Mouse (Mus musculus): ENCODE data around the gene Ccdc138.
A peak's percentile ranks its signal among the peaks of the same experiment; 100 is the strongest.
"Not testable (repeated sequence)": the region's sequence is repeated elsewhere in the genome, so short reads cannot be mapped to it uniquely, and the experiment has no call there.

Ccdc138 gene

DNA sequence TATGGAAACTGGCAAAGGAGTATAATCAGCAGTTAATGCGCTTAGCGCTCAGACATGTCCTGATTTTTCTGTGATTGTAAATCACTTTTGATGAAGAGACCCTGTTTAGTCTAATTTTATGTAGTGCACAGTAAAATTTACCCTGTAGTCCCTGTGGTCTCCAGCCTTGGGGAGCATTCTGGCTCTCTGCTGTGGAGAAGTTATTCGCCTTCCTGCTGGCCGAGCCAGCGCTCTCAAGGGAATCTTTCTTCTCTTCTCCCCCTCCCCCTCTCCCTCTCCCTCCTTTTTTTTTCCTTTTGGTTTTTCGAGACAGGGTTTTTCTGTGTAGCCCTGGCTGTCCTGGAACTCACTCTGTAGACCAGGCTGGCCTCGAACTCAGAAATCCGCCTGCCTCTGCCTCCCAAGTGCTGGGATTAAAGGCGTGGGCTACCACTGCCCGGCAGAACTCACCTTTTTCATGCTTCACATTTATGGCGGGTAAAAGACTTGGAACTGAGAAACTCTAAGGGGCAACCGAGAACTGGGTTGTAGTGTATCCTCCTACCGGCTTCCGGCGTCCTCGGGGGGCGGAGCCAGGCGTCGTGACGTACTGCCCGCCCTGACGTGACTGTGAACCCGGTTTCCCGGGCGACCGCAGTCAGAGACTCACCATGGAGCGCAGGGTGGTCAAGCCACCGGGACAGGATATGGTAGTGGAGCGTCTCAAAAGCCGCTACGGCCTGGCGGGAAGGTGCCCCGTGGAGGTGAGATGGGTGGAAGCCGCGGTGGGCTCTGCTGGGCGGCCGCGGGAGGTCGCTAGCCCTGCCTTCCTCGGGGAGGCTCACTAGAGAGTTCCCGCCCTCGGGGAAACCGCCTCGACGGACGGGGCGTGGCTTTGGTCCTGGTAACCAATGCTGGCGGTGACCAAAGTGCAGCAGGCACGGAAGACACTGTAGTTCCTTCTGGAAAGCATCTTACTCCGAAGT, at the start of gene Ccdc138:
TSS of gene Ccdc138 (plus strand) at position 629 of the 965 bp plus-strand sequence.
- ATAC-seq (ENCODE audit: insufficient number of reproducible peaks, low FRiP score, low TSS enrichment): peak; percentile 97

DNA sequence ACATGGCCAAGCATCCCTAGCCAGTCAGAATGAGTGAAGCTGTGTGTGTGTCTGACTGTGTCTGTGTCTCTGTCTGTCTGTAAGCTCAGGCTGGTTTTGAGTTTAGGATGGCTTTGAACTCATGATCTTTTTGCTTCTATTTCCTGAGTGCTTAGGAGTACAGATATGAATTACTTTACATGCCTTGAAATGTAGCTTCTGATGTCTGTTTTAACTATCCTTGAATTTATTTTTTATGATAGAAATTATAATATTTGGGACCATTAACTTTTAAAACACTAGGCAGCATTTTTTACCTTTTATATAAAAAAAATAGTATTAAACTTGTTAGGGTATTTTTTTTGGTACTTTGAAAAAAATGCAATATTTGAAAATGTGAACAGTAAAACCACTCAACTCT, 46.2 kb upstream of the Ccdc138 start:
- ATAC-seq (ENCODE audit: insufficient number of reproducible peaks, low FRiP score, low TSS enrichment): no peak

DNA sequence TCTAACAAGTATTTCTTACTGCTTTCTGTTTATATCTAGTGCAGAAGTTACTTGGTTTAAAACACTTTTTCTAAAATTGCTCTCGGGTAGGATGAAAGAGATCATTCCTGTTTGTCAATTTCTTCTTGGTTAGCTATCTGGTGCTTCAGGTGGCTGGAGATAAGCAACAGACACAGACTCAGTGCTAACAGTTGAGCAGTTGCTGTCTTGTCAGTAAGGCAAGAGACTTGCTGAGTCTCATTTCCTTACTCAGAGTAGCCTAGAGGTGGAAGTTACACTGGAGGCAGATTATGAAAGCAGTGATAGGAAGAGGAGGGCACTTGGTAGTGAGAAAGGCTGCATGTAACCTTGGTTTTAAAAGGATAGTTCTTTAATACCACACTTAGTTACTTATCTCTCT, 45.6 kb upstream of the Ccdc138 start:
- no peak for ATAC-seq (ENCODE audit: insufficient number of reproducible peaks, low FRiP score, low TSS enrichment)

DNA sequence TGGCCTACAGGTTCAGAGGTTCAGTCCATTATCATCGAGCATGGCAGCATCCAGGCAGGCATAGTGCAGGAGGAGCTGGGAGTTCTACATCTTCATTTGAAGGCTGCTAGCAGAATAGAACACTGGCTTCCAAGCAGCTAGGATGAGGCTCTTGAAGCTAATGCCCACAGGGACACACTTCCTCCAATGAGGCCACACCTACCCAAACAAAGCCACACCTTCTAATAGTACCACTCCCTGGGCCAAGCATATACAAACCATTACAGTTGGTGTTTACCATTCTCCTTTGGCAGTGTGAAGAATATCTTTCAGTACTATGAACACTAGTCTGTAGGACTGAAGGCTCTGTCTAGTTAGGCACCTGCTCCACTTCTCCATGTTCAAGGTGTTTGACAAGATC, 37.9 kb upstream of the Ccdc138 start:
- ATAC-seq (ENCODE audit: insufficient number of reproducible peaks, low FRiP score, low TSS enrichment): no peak

DNA sequence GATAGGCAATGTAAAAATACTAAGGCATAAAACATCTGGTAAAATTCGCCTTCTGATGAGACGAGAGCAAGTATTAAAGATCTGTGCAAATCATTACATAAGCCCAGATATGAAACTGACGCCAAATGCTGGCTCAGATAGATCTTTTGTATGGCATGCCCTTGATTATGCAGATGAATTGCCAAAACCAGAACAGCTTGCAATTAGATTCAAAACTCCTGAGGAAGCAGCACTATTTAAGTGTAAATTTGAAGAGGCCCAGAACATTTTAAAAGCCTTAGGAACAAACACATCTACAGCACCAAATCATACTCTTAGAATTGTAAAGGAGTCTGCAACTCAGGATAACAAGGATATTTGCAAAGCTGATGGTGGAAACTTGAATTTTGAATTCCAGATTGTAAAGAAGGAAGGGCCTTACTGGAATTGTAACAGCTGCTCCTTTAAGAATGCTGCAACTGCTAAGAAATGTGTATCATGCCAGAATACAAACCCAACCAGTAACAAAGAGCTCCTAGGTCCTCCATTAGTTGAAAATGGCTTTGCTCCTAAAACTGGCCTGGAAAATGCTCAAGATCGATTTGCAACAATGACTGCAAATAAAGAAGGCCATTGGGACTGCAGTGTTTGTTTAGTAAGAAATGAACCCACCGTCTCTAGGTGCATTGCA, 20.5 kb upstream of the Ccdc138 start:
- no peak for ATAC-seq (ENCODE audit: insufficient number of reproducible peaks, low FRiP score, low TSS enrichment)

DNA sequence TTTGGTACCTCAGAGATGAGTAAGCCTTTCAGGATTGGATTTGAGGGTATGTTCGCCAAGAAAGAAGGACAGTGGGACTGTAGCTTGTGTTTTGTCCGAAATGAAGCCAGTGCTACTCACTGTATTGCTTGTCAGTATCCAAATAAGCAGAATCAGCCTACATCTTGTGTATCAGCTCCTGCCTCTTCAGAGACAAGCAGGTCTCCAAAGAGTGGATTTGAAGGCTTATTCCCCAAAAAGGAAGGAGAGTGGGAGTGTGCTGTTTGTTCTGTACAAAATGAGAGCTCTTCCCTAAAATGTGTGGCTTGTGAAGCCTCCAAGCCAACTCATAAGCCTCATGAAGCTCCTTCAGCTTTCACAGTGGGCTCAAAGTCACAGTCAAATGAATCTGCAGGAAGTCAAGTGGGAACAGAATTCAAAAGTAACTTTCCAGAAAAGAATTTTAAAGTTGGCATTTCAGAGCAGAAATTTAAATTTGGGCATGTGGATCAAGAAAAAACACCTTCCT, 19.6 kb upstream of the Ccdc138 start:
- no peak for ATAC-seq (ENCODE audit: insufficient number of reproducible peaks, low FRiP score, low TSS enrichment)

DNA sequence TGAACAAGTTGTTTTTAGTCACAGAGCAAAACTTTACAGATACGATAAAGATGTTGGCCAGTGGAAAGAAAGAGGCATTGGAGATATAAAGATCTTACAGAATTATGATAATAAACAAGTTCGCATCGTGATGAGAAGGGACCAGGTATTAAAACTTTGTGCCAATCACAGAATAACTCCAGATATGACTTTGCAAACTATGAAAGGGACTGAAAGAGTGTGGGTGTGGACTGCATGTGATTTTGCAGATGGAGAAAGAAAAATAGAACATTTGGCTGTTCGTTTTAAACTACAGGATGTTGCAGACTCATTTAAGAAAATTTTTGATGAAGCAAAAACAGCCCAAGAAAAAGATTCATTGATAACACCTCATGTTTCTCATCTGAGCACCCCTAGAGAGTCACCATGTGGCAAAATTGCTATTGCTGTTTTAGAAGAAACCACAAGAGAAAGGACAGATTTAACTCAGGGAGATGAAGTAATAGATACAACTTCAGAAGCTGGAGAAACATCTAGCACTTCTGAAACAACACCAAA, 17.7 kb upstream of the Ccdc138 start:
- ATAC-seq (ENCODE audit: insufficient number of reproducible peaks, low FRiP score, low TSS enrichment): no peak

DNA sequence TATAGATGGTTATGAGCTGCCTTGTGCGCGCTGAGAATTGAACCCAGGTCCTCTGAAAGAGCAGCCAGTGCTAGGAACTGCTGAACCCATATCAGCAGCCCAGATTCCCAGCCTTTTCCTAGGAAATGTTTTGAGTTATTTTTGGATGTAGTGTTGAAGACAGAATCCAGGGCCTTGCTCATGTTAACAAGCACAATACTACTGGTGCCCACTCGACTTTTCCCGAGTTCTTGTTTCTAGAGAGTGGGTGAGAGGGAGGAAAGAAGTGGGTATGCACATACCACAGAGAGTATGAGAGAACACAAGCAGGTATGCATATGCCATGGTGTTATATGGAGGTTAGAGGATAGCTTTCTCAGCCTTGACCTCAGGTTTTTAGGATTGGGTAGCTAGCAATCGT, 6.7 kb upstream of the Ccdc138 start:
- no peak for ATAC-seq (ENCODE audit: insufficient number of reproducible peaks, low FRiP score, low TSS enrichment)

DNA sequence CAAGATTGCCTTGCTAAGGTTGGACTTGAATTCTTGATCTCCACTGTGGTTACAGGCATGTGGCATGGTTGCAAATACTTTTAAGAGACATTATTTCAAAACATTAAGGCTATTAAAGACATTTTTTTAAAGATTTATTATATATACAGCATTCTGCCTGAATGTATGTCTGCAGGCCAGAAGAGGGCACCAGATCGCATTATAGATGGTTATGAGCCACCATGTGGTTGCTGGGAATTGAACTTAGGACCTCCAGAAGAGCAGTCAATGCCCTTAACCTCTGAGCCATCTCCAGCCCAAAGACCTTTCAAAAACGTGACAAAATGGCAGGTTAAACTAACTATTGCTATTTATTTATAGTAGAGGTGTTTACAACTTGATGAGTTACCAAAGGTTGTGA, 2.1 kb upstream of the Ccdc138 start:
- no peak for ATAC-seq (ENCODE audit: insufficient number of reproducible peaks, low FRiP score, low TSS enrichment)

DNA sequence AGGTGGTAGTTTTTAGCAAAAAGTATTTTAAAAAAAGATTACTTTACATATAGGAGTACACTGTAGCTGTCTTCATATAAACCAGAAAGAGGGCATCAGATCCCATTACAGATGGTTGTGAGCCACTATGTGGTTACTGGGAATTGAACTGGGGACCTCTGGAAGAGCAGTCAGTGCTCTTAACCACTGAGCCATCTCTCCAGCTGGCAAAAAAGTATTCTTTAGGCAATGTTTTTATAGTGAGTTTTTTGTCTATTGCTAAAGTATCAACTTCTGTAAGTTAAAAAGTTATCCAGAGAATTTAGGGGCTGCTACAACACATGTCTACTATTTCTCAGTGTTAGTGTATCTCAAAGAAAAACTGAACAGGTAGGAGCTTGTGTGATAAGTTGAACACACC, 1.0 kb upstream of the Ccdc138 start:
- ATAC-seq (ENCODE audit: insufficient number of reproducible peaks, low FRiP score, low TSS enrichment): no peak

DNA sequence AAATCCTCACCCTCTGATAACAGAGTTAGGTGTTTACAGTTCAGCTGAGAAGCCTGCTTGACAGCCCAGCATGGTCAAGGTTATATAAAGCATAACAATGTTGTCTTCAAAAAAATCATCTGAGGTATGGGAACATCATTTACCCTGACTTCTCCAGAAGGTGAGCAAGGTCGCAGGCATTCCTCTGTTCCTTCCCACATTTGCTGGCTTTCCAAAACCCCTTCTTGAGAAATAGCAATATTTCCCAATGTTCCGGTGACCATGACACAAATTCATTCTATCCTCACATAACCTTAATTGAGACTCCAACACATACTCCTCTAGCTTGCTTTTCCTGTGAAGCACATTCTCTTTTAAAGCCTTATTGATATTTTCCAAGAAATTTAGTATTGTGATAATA, 768 bp downstream of the Ccdc138 start:
- ATAC-seq (ENCODE audit: insufficient number of reproducible peaks, low FRiP score, low TSS enrichment): no peak

DNA sequence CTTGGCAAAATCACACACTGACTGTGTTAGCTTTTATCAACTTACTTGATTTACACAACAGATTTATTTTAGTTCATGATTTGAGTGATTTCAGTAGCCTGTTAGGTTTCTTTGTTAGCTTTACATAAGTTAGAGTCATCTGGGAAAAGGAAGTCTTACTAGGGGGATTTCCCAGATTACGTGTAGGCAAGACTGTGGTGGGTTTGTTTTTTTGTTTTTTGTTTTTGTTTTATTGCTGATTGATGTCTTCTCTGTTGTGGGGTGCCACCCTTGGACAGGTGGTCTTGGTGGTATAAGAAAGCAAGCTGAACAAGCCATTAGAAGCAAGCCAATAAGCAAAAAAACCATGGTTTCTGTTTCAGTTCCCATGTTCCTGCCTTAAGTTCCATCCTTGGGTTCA, 31.6 kb downstream of the Ccdc138 start:
- no peak for ATAC-seq (ENCODE audit: insufficient number of reproducible peaks, low FRiP score, low TSS enrichment)

DNA sequence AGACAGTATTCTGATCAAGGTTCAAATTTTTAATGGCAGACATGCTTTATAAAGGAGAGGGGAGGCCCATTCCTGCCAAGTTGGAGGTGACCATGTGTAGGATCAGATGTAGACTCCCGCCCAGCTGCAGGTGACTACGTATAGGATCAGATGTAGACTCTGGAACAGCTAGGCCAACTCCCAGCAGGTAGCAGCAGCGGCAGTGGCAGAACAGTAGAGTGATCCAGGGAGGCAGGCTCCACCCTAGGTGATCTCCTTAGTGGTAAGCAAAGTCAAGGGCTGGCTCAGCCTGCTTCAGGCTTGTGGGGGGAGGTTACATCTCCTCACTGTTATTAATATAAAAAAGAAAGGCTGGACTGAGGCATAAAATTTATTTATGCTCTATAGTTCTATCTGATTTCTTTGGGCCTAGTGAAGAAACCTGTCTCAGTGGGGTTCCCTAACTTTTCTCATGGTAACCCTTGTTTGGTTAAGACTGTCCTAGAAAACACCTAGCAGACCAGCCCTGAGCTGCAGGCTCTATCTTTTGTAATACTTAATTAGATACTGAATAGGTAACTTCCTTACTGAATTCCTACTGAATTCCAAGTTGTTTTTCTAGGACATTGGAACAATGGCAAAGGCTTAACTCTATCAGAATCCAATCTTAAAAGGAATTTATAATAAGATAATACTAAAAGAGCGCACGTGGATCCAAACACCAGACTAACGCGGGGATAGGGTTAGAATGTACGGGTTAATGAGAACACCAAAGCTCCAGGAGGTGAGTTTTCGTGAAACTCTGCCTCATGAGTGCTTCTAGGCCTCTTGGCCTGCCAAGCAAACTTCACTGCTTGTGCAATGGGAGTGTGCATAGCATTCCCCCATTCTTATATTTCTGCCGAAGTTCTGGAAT, 33.4 kb downstream of the Ccdc138 start:
- no peak for ATAC-seq (ENCODE audit: insufficient number of reproducible peaks, low FRiP score, low TSS enrichment)

DNA sequence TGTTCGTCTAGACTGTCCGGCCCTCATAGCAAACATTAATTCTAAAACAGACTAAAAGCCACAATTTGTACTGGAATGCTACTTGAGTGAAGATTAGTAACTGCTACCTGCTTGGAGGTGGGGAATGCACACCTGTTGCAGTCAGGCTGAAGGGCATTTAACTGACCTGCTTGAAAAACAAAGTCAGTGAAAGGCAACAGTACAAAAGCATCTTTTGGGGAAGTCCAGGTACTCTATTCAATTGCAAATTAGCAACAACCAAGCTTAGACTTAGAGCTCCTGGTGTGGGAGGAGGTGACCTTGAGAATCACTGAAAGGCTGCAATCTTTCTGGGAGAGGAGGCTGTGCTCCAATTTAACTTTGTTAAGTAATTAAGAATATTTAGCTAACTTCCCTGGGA, 34.4 kb downstream of the Ccdc138 start:
- no peak for ATAC-seq (ENCODE audit: insufficient number of reproducible peaks, low FRiP score, low TSS enrichment)

DNA sequence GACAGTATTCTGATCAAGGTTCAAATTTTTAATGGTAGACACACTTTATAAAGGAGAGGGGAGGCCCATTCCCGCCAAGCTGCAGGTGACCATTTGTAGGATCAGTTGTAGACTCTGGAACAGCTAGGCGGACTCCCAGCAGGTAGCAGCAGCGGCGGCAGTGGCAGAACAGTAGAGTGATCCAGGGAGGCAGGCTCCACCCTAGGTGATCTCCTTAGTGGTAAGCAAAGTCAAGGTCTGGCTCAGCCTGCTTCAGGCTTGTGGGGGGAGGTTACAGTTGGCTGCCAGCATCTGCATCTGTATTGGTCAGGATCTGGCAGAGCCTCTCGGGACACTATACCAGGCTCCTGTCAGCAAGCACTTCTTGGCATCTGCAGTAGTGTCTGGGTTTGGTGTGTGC, 38.5 kb downstream of the Ccdc138 start:
- ATAC-seq (ENCODE audit: insufficient number of reproducible peaks, low FRiP score, low TSS enrichment): not testable (repeated sequence)

DNA sequence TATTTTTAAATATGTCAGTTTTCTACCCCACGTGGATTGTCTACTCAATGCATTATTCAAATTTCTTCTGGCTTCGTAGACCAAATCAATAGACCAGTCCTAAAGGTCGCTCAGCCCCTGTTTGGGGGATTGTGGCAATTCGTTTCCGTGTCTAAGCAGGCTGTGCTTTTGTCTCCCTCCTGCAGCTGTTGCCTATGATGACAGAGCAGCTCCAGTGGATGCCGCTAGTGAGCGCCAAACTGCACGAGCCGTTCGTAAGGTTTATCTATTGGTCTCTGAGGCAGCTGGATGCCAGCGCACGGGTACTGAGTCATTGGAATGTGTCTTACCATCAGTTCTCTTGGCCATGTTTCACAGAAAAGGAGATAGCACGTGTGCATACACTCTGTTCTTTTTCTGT, 42.9 kb downstream of the Ccdc138 start:
- ATAC-seq (ENCODE audit: insufficient number of reproducible peaks, low FRiP score, low TSS enrichment): no peak

DNA sequence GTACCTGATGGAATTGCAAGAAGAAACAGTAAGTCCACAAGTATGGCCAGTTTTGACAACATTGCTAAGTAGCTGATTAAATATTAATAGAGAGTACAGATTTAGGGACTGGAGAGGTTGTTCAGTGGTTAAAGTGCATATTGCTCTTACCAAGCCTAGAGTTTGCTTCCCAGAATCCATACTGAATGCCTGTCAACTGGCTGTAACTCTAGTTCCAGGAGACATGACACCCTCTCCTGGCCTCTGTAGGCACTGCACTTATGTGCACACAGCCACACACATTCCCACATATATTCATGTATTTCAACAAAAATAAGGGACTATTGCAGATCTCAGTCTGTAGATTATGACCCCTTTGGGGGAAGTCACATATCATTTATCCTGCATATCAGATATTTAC, 51.0 kb downstream of the Ccdc138 start:
- ATAC-seq (ENCODE audit: insufficient number of reproducible peaks, low FRiP score, low TSS enrichment): no peak

DNA sequence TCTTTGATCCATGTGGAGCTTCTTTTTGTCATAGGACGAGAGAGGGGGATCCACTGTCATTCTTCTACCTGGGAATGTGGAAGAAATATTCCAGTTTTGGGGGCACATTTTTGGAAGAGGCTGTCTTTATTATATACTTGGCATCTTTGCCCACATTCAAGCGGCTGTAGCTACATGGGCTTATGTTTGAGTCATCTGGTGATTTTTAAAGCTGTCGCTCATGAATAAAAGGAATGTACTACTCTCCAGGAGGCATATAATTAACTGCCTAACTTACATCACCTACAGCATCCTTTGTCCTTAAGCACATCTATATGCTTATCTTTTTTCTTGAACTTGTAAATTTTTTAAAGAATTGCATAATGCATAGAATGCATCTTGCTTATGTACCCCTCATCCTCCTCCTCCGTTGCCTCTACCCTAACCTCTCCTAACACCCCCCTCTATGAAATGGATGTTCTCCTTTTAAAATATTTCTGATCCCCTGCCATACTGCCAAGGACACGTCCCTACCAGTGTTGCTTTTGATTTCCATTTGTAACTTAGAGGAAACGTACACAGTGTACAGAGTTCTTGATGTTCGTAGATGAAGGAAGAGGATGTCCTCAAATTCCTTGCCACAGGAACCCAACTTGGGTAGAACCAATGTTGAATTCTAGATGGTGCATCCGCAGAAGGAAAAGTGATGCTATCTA, 57.1 kb downstream of the Ccdc138 start:
- no peak for ATAC-seq (ENCODE audit: insufficient number of reproducible peaks, low FRiP score, low TSS enrichment)

DNA sequence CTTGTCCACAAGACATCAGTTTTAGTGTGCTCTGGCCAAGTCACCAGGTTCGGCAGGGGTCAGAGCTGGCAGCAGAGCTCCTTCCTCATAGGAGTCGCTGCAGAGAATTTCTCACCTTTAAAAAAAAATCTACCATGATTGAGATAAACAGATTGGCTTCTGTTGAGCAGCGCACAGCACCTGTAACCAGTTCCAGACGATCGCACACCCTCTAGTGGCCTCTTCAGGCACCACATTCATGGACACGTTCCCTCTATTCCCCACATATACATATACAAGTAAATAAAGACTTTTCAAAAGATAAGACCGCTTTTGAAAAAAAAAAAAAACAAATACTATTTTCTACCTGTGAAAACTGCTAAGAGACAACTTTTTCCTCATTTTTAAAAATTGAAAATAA, 61.4 kb downstream of the Ccdc138 start:
- no peak for ATAC-seq (ENCODE audit: insufficient number of reproducible peaks, low FRiP score, low TSS enrichment)

DNA sequence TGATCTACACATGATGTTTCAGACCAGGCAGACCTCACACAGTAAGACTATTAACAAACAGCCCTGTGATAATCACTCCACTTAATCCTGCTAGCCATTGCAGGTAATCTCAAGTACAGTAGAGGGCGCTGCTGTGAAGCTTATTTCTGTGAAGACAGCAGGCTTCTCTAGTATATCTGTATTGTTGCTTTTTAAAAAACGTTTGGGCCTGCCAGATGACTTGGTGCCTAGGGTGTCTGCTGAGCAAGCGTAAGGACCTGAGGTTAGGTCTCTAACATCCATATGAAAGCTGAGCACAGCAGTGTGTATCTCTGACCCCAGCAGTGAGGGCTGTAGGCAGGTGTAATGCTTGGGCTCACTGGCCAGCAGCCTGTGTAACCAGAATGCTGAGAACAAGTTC, 62.2 kb downstream of the Ccdc138 start:
- ATAC-seq (ENCODE audit: insufficient number of reproducible peaks, low FRiP score, low TSS enrichment): peak; percentile 58; the same call in 1 of the 2 replicates

All from cerebellum, adult (tissue).